Mouse (Mus musculus) adrenal gland, postnatal 36 days (tissue): Measurements from ENCODE around the gene Cldn34b3. TPM values are rescaled to one million over a fixed set of nuclear protein-coding genes. Genes with fewer than 3 reads are reported as not detected.
"Not testable (repeated sequence)": the region's sequence is repeated elsewhere in the genome, so short reads cannot be mapped to it uniquely, and the experiment has no call there.

Experiments used
- DNase-seq, 2 experiments: peaks; one replicate each; pipeline ENCODE4 v3.0.0; 2021; ENCODE audit warnings: mixed read lengths in 1 of 2
- long read RNA-seq, 2 experiments: library from polyadenylated mRNA; stranded (forward); transcript quantifications; one replicate each; pipeline ENCODE4 v2.0.0; 2021; ENCODE audit warnings: borderline sequencing depth in 2 of 2
- total RNA-seq, 2 experiments: library from RNA; stranded (reverse); gene quantifications; 2 replicates each; pipeline ENCODE4 v1.2.3; 2021

Gene Cldn34b3
- not detected for total RNA-seq
- long read RNA-seq, experiment 1: 0 reads
- long read RNA-seq, experiment 2: 0 reads

DNA sequence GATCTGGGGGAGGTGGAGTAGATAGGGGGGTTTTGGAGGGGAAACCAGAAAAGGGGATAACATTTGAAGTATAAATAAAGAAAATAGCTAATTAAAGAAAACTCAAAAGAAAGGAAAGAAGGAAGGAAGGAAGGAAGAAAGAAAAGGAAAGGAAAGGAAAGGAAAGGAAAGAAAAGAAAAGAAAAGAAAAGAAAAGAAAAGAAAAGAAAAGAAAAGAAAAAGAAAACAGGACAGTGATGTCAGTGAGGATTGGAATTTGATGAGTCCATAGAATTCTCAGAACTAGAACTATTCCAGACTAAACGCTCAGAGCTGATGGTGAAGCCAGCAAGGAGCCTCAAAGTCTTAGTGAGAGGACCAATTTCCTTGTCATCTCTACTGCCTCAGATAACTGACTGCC, at the start of gene Cldn34b3:
TSS of gene Cldn34b3 (plus strand) at position 301 of the 400 bp plus-strand sequence.
- DNase-seq: not testable (repeated sequence)

Other genes with a start within 250 kb of the Cldn34b3 start
- not detected for gene Cldn34b4, start 129.0 kb downstream of the Cldn34b3 start, total RNA-seq